Mouse (Mus musculus) CD4-positive, CD25-positive, alpha-beta regulatory T cell, adult 4 months (primary cell): Measurements from ENCODE around the gene Dohh. TPM values are rescaled to one million over a fixed set of nuclear protein-coding genes. Genes with fewer than 3 reads are reported as not detected.
A peak's percentile ranks its signal among the peaks of the same experiment; 100 is the strongest.

Source experiments
- ATAC-seq: one replicate; pipeline ENCODE4 v1.8.0; 2017
- polyA plus RNA-seq, 2 experiments: library from polyadenylated mRNA; unstranded; fragments of 100-300 nt; shearing (Covaris generic); gene quantifications; one replicate each; pipeline ENCODE4 v1.2.1; 2017

Gene Dohh
- polyA plus RNA-seq, 2 experiments from 2014 or later, result 9.4 to 13.9 TPM

- no peak for ATAC-seq
Measured at GRCm38 (mm10) chr10:81430831-81431525, 46.8 kb downstream of the Dohh start.

- ATAC-seq, result no peak
Measured at GRCm38 (mm10) chr10:81431526-81432168, 47.4 kb downstream of the Dohh start.

GRCm38 (mm10) chr10:81432169-81432867, 48.1 kb downstream of the Dohh start:
- peak; percentile 7 for ATAC-seq

DNA sequence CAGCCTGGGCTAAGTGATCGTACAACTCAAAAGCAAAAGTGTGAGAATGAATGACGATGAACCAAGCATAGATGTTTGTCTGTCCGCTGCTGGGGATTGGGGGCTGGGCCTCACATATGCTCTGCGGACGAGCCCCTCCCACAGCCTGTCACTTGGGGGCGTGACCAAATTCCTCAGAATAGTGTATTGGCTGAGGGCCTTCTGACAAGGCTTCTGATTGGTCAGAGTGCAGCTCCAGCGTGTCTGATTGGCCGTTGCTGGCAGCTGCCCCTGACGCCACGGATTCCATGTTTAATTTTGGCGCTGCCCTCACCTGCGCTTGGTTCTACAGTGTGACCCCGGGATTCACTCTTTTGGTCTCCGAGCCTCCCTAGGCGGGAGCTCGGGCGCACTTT, 48.6 kb downstream of the Dohh start:
- ATAC-seq, result peak; percentile 86

GRCm38 (mm10) chr10:81433541-81434289, 49.5 kb downstream of the Dohh start:
- ATAC-seq, result peak; percentile 63

DNA sequence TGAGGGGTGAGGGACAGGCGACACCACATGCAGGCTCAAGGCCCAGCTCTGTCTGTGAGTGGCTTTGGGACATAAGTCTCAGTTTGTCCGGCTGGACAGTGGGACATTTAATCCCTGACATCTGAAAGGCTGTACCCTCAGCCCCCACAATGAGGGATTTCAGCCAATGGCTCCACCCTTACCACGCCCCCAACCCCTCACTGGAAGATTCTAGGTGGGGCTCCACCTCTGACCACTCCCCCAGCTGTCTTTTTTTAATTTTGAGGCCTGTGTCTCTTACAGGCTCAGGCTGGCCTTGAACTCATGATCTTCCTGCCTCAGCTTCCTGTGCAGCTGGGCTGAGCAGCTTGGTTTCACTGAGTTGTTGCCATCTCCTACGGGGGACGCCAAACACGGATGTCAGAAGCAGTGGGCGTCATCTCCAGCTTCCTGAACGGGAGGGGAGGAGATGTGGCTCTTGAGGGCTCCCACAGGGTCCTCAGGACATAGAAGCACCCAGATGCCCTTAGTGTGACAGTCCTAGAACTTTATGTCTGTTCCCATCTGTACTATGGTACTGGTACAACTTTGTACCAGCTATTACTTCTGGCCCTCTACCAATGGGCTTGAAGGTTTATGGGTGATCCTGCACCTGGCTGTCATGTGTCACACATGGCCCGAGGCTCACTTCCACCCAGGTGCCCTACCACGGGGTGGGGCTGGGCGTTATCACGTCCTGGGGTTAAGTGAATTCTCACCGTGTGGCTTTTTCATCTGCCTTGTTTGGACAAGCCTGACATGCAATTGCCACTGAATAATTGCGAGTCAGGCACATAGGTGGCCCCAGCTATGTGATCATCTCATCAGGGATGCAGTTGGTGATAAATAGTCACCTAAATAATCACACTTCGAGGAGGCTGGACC, 50.4 kb downstream of the Dohh start:
- ATAC-seq, result no peak

- no peak for ATAC-seq
Measured at GRCm38 (mm10) chr10:81435436-81435835, 51.2 kb downstream of the Dohh start.

Other genes starting within 250 kb of the Dohh start
- gene Zbtb7a, start 249.2 kb upstream of the Dohh start, polyA plus RNA-seq, result 10 to 100 TPM in 1 of 2 experiments, 1 to 10 TPM in 1; 6.5 to 11.3 TPM
- gene Pias4, start 216.5 kb upstream of the Dohh start, polyA plus RNA-seq, result 10 to 100 TPM; 17.1 to 20.0 TPM
- gene Eef2, start 207.8 kb upstream of the Dohh start, polyA plus RNA-seq, result 1,000 to 10,000 TPM in 1 of 2 experiments, 100 to 1,000 TPM in 1; 934 to 1,665 TPM
- 1 to 10 TPM; 1.3 to 2.6 TPM for gene Dapk3, start 201.4 kb upstream of the Dohh start, polyA plus RNA-seq
- gene 4930442H23Rik, start 200.6 kb upstream of the Dohh start, polyA plus RNA-seq, result not detected
- under 1 TPM; 0.31 to 0.44 TPM for gene Nmrk2, start 182.4 kb upstream of the Dohh start, polyA plus RNA-seq
- gene Atcay, start 153.6 kb upstream of the Dohh start, polyA plus RNA-seq, result 1 to 10 TPM; 4.0 to 6.2 TPM
- gene Zfr2, start 151.3 kb upstream of the Dohh start, polyA plus RNA-seq, result 1 to 10 TPM; 1.6 to 1.7 TPM
- 100 to 1,000 TPM in 1 of 2 experiments, 10 to 100 TPM in 1; 63.6 to 103 TPM for gene Matk, start 131.5 kb upstream of the Dohh start, polyA plus RNA-seq
- 100 to 1,000 TPM; 111 to 132 TPM for gene Mrpl54, start 117.5 kb upstream of the Dohh start, polyA plus RNA-seq
- 10 to 100 TPM; 12.5 to 14.8 TPM for gene Apba3, start 117.5 kb upstream of the Dohh start, polyA plus RNA-seq
- 1 to 10 TPM; 2.4 to 2.6 TPM for gene Tjp3, start 92.8 kb upstream of the Dohh start, polyA plus RNA-seq
- gene Pip5k1c, start 91.5 kb upstream of the Dohh start, polyA plus RNA-seq, result 10 to 100 TPM; 14.6 to 15.1 TPM
- gene Cactin, start 63.3 kb upstream of the Dohh start, polyA plus RNA-seq, result 1 to 10 TPM; 4.2 to 4.7 TPM
- 10 to 100 TPM; 19.3 to 22.0 TPM for gene Tbxa2r, start 55.7 kb upstream of the Dohh start, polyA plus RNA-seq
- gene Gipc3, start 41.2 kb upstream of the Dohh start, polyA plus RNA-seq, result under 1 TPM; 0.15 to 0.28 TPM
- 10 to 100 TPM; 14.4 to 17.3 TPM for gene Hmg20b, start 33.9 kb upstream of the Dohh start, polyA plus RNA-seq
- 1 to 10 TPM; 1.3 to 1.5 TPM for gene Mfsd12, start 26.9 kb upstream of the Dohh start, polyA plus RNA-seq
- gene 4930404N11Rik, start 18.6 kb upstream of the Dohh start, polyA plus RNA-seq, result 1 to 10 TPM in 1 of 2 experiments, under 1 TPM in 1; 0.34 to 2.0 TPM
- 10 to 100 TPM; 12.3 to 16.4 TPM for gene Fzr1, start 5.9 kb upstream of the Dohh start, polyA plus RNA-seq
- gene Gm48551, start within 50 bp of the Dohh start, polyA plus RNA-seq, result 1 to 10 TPM; 2.2 to 3.7 TPM
- gene Gm48552, start 4.6 kb downstream of the Dohh start, polyA plus RNA-seq, result 1 to 10 TPM in 1 of 2 experiments, under 1 TPM in 1; 0.71 to 2.3 TPM
- gene Smim24, start 8.6 kb downstream of the Dohh start, polyA plus RNA-seq, result 10 to 100 TPM in 1 of 2 experiments, 1 to 10 TPM in 1; 9.0 to 10.8 TPM
- gene Nfic, start 71.2 kb downstream of the Dohh start, polyA plus RNA-seq, result 10 to 100 TPM; 14.2 to 19.2 TPM
- 1 to 10 TPM in 1 of 2 experiments, under 1 TPM in 1; 0.53 to 1.1 TPM for gene Celf5, start 98.3 kb downstream of the Dohh start, polyA plus RNA-seq
- 10 to 100 TPM; 41.9 to 63.2 TPM for gene Ncln, start 112.0 kb downstream of the Dohh start, polyA plus RNA-seq
- gene S1pr4, start 115.7 kb downstream of the Dohh start, polyA plus RNA-seq, result 10 to 100 TPM; 53.2 to 76.8 TPM
- gene Gna15, start 139.8 kb downstream of the Dohh start, polyA plus RNA-seq, result 10 to 100 TPM; 28.5 to 31.9 TPM
- 10 to 100 TPM; 28.5 to 42.5 TPM for gene Gna11, start 160.8 kb downstream of the Dohh start, polyA plus RNA-seq
- gene Aes, start 175.1 kb downstream of the Dohh start, polyA plus RNA-seq, result 100 to 1,000 TPM; 103 to 139 TPM
- gene Tle2, start 190.1 kb downstream of the Dohh start, polyA plus RNA-seq, result under 1 TPM in 1 of 2 experiments, not detected in 1; 0.78 TPM
- 1 to 10 TPM in 1 of 2 experiments, not detected in 1; 2.8 TPM for gene Tle6, start 216.6 kb downstream of the Dohh start, polyA plus RNA-seq
- 1 to 10 TPM; 3.6 to 3.8 TPM for gene BC025920, start 221.8 kb downstream of the Dohh start, polyA plus RNA-seq
- gene Sirt6, start 243.4 kb downstream of the Dohh start, polyA plus RNA-seq, result 10 to 100 TPM; 24.1 to 26.8 TPM
- gene Ankrd24, start 244.1 kb downstream of the Dohh start, polyA plus RNA-seq, result 1 to 10 TPM; 1.2 to 3.8 TPM